ENCODE assay signal across 18 mouse cellular contexts in the genomic region with DNA sequence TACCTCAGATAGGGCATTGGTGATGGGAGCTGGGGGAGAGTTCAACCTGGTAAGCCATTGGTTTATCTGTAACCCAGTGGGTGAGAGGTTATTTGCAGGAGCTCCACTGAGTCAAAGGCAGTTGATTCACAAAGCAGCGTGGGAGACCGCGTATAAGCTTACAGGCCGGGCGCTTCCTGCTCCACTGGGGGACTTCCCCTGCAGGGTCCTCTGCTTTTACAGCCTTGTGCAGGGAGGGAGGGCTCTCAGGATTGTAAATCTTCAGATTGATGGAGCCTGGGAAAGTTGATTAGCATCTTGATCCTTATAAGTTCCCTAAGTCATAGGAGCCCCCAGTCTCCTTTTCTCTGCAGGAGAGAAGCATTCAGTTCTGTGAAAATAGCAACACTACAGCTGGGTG.
DNase-seq lines count a peak whose midpoint lies in the region; ATAC-seq and TF ChIP-seq lines count a peak whose summit lies in the region.
"Had no signal": no experiment of that assay in that cellular context is flagged by ENCODE, and none has a peak within 500 bp of the region (broad histone marks: within the 10 kb centered on the region; RNA-seq: fewer than 3 reads in every experiment).

No protein-coding gene starts in this region.

- H3K27me3 ChIP-seq in kidney, embryonic 14.5 days (ENCODE audit: control insufficient read depth, insufficient read depth, low read length), result no peaks in the 10 kb centered on the region
- no peaks in the 10 kb centered on the region for H3K27me3 ChIP-seq in midbrain, postnatal 0 days (ENCODE audit: insufficient read depth, low read length)
- H3K27me3 ChIP-seq in midbrain, embryonic 16.5 days (ENCODE audit: control insufficient read depth, insufficient read depth, low read depth, low read length), result no peaks in the 10 kb centered on the region
- H3K27me3 ChIP-seq in neural tube, embryonic 15.5 days (replicated peaks), result no peaks in the 10 kb centered on the region
- H3K27me3 ChIP-seq: heart, embryonic 15.5 days; limb, embryonic 15.5 days; midbrain, embryonic 13.5 days; Patski had no signal

- H3K4me3 ChIP-seq in kidney, embryonic 14.5 days (ENCODE audit: low read length), result no peak overlapping the region
- no peak overlapping the region for H3K4me3 ChIP-seq in midbrain, postnatal 0 days (ENCODE audit: low read depth, low read length)
- no peak overlapping the region for H3K4me3 ChIP-seq in midbrain, embryonic 16.5 days (ENCODE audit: low read depth, low read length)
- H3K4me3 ChIP-seq in neural tube, embryonic 15.5 days (replicated peaks), result no peak overlapping the region
- H3K4me3 ChIP-seq: heart, embryonic 15.5 days; limb, embryonic 15.5 days; midbrain, embryonic 13.5 days had no signal

- ATAC-seq in kidney, embryonic 14.5 days (ENCODE audit: low FRiP score, low TSS enrichment), result peak; percentile 93
- no peak for ATAC-seq in midbrain, postnatal 0 days (ENCODE audit: low FRiP score)
- no peak for ATAC-seq in midbrain, embryonic 16.5 days
- ATAC-seq in neural tube, embryonic 15.5 days (ENCODE audit: low FRiP score), result peak; percentile 28; the same call in 1 of the 2 replicates
- no peak for ATAC-seq in granulocyte monocyte progenitor cell, adult 5-6 weeks (replicated peaks; ENCODE audit: poor library complexity, severe bottlenecking)
- ATAC-seq: forebrain, postnatal 0 days; lung, postnatal 0 days; midbrain, embryonic 13.5 days; Patski had no signal

- H3K36me3 ChIP-seq in kidney, embryonic 14.5 days (ENCODE audit: control insufficient read depth, insufficient read depth, low read length), result peaks cover 16% of the 10 kb centered on the region; the same call in 1 of the 2 replicates
- peaks cover 6% of the 10 kb centered on the region; the same call in 1 of the 2 replicates for H3K36me3 ChIP-seq in midbrain, postnatal 0 days (ENCODE audit: insufficient read depth, low read length)
- 0 out of 2 replicates have a peak, but pooled peaks cover 3% of the 10 kb centered on the region for H3K36me3 ChIP-seq in midbrain, embryonic 16.5 days (ENCODE audit: control insufficient read depth, insufficient read depth, low read length)
- H3K36me3 ChIP-seq in neural tube, embryonic 15.5 days, result 0 out of 2 replicates have a peak, but pooled peaks cover 5% of the 10 kb centered on the region

- no peaks in the 10 kb centered on the region for H3K9me3 ChIP-seq in kidney, embryonic 14.5 days (ENCODE audit: control insufficient read depth, low read length)
- H3K9me3 ChIP-seq in midbrain, postnatal 0 days (ENCODE audit: low read length), result no peaks in the 10 kb centered on the region
- H3K9me3 ChIP-seq in midbrain, embryonic 16.5 days (replicated peaks; ENCODE audit: control insufficient read depth, low read length, poor library complexity, severe bottlenecking), result no peaks in the 10 kb centered on the region
- H3K9me3 ChIP-seq in neural tube, embryonic 15.5 days (replicated peaks), result no peaks in the 10 kb centered on the region
- H3K9me3 ChIP-seq: heart, embryonic 15.5 days; limb, embryonic 15.5 days; midbrain, embryonic 13.5 days had no signal

- peak overlapping the region; percentile 1; the same call in 1 of the 2 replicates for H3K27ac ChIP-seq in kidney, embryonic 14.5 days (ENCODE audit: low read depth, low read length)
- H3K27ac ChIP-seq in midbrain, postnatal 0 days (ENCODE audit: low read depth, low read length), result no peak overlapping the region
- H3K27ac ChIP-seq in midbrain, embryonic 16.5 days (ENCODE audit: low read length), result no peak overlapping the region
- peak overlapping the region; percentile 48 for H3K27ac ChIP-seq in neural tube, embryonic 15.5 days (replicated peaks)
- H3K27ac ChIP-seq: heart, embryonic 15.5 days; limb, embryonic 15.5 days; midbrain, embryonic 13.5 days; stomach, postnatal 0 days had no signal

- no peak overlapping the region for H3K9ac ChIP-seq in kidney, embryonic 14.5 days (ENCODE audit: low read depth, low read length)
- H3K9ac ChIP-seq in midbrain, postnatal 0 days (replicated peaks; ENCODE audit: low read length, poor library complexity, severe bottlenecking), result no peak overlapping the region
- H3K9ac ChIP-seq in midbrain, embryonic 16.5 days (ENCODE audit: low read depth, low read length), result no peak overlapping the region
- no peak overlapping the region for H3K9ac ChIP-seq in neural tube, embryonic 15.5 days (replicated peaks)
- H3K9ac ChIP-seq: forebrain, postnatal 0 days; heart, embryonic 15.5 days; limb, embryonic 15.5 days; midbrain, embryonic 13.5 days had no signal

- peaks cover 12% of the 10 kb centered on the region; the same call in 1 of the 2 replicates for H3K4me1 ChIP-seq in kidney, embryonic 14.5 days (ENCODE audit: control insufficient read depth, insufficient read depth, low read length)
- no peaks in the 10 kb centered on the region for H3K4me1 ChIP-seq in midbrain, postnatal 0 days (ENCODE audit: insufficient read depth, low read length)
- 0 out of 2 replicates have a peak, but pooled peaks cover 5% of the 10 kb centered on the region for H3K4me1 ChIP-seq in midbrain, embryonic 16.5 days (ENCODE audit: control insufficient read depth, insufficient read depth, low read length)
- peaks cover 19% of the 10 kb centered on the region for H3K4me1 ChIP-seq in neural tube, embryonic 15.5 days
- H3K4me1 ChIP-seq: heart, embryonic 15.5 days had no signal

- TF ChIP-seq CTCF in midbrain, postnatal 0 days (IDR thresholded peaks at IDR 0.05), result no peak

- no peak for DNase-seq in kidney, postnatal 25 days
- peak; percentile 4 for DNase-seq in midbrain, postnatal 0 days (ENCODE audit: low spot score)
- peak; percentile 14 for DNase-seq in forelimb bud, embryonic 11.5 days (ENCODE audit: low read depth, low spot score)
- no peak for DNase-seq in ovary, postnatal 10 days (ENCODE audit: low spot score)
- DNase-seq: adrenal gland, adult 2 months; cerebellum, adult 9-10 months; forebrain, postnatal 0 days; retina, postnatal 1 day had no signal

- 11% methylated on average over 5 of the region's 5 CpGs for WGBS in kidney, embryonic 14.5 days
- WGBS in midbrain, postnatal 0 days, result 19% methylated on average over 5 of the region's 5 CpGs
- WGBS in midbrain, embryonic 16.5 days, result 18% methylated on average over 5 of the region's 5 CpGs
- 2% methylated on average over 5 of the region's 5 CpGs for WGBS in neural tube, embryonic 15.5 days

- H3K4me2 ChIP-seq in kidney, embryonic 14.5 days (replicated peaks; ENCODE audit: low read depth, low read length), result no peak overlapping the region
- no peak overlapping the region for H3K4me2 ChIP-seq in midbrain, postnatal 0 days (ENCODE audit: low read depth, low read length, poor library complexity, severe bottlenecking)
- H3K4me2 ChIP-seq in midbrain, embryonic 16.5 days (ENCODE audit: low read length), result no peak overlapping the region
- no peak overlapping the region for H3K4me2 ChIP-seq in neural tube, embryonic 15.5 days
- H3K4me2 ChIP-seq: heart, embryonic 15.5 days; limb, embryonic 15.5 days; midbrain, embryonic 13.5 days had no signal

Comparison
In these comparisons a context has a peak if more than half of its experiments do, and no peak if none do; other contexts are left out.
1. ATAC-seq: peak in kidney, embryonic 14.5 days (single experiment) and neural tube, embryonic 15.5 days (single experiment); none in midbrain, postnatal 0 days (single experiment), midbrain, embryonic 16.5 days (single experiment) and granulocyte monocyte progenitor cell, adult 5-6 weeks (single experiment).
2. H3K27ac ChIP-seq: peak in kidney, embryonic 14.5 days (single experiment) and neural tube, embryonic 15.5 days (single experiment); none in midbrain, postnatal 0 days (single experiment) and midbrain, embryonic 16.5 days (single experiment).
3. DNase-seq: peak in midbrain, postnatal 0 days (single experiment) and forelimb bud, embryonic 11.5 days (single experiment); none in kidney, postnatal 25 days (0 of 2) and ovary, postnatal 10 days (single experiment).